Mouse (Mus musculus) hindlimb bud, embryonic 11.5 days (tissue): ENCODE results near the gene Kcnk7.

ENCODE experiments used
- DNase-seq: peaks from one replicate; pipeline ENCODE4 v3.0.0-alpha.2; 2012; ENCODE audit warnings: low read depth, low spot score; ENCODE audit errors: extremely low spot score

The Kcnk7 gene

DNA sequence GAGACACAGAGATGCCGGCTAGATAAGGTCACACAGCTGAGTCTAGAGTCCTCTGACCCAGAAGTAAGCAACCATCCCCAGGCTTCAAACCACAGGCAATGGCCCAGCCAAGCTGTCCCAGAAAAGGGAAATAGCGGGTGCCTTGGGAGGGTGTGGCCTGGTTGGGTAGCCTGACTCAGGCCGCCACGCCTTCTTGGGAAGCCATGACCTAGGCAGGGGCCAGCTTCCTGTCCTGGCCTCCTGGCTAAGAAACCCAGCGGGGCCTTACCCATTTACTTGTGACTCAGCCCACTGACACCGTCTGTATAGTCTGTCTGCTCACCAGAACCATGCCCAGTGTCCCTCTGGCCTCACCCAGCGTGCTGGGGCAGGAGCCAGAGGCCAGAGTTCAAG is 20.4 kb downstream of the Kcnk7 start:
- DNase-seq = no peak

- DNase-seq = no peak
These were observed 21.0 kb downstream of the Kcnk7 start for GRCm38 (mm10) chr19:5725029-5725707.

DNA sequence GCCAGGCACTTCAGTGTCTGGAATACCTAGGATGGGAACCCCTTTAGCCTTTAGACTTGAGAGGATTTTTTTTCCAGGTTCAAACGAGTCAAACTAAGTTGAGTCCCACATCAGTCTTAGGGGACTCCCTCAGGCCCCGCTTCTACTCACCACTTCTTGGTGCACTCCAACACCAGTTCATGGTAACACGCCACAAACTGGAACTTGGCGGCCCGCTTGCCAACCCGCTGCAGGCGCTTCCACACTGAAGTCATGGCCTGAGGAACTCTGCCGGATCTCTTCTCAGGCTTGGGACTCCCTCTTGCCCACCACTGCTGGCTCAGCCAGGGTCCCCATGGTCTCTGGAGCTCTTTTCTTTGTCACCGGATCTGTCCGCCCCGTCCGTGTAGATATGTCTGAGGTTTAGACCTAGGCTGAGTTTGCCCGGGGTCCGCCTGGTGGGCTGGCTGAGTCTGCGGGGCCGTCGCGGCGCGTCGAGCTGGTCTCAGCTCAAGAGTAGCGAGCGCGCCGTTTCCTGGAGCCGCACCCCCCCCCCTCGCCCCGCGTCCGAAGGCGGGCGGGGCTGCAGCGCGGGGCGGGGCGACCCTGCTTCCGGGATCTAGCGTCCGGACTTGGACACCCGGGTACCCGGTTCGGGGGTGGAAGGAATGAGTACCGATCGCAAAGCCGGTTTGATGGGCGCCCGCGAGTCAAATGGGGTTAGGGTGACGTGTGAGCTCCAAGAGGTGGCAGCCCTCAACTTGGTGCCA is 21.8 kb downstream of the Kcnk7 start, which contains the start of gene Ehbp1l1:
Ehbp1l1 (minus strand) TSS at position 551 of the 749 bp plus-strand sequence.
- DNase-seq = no peak

DNA sequence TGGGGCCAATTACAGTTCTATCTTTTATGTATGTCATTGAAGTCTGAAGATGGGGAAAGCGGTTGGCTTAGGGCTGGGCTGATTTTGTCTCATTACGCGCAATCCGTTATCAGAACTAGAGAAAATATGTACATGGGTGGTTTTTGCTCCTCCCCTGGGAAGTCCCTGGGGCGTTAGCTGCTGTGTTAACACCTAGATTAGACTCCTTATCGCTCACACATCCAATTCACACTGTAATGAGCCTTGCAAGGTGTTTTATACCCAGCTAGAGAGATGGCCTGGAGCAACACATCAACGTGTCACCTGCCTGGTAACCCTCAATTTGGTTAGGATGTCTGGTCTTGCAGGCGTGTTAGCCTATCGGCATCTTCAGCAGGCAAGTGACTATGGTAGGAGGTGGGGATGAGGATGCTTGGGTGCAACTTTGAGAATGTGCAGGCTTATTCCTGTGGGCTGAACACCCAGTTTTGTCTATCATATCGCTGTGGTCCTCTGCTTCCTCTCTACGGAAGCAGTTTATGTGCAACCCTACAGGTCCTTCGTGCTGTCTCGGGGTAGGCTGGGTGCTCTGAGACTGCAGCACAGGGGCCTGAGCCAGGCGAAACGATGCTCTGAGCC is 22.9 kb downstream of the Kcnk7 start:
- no peak for DNase-seq

DNA sequence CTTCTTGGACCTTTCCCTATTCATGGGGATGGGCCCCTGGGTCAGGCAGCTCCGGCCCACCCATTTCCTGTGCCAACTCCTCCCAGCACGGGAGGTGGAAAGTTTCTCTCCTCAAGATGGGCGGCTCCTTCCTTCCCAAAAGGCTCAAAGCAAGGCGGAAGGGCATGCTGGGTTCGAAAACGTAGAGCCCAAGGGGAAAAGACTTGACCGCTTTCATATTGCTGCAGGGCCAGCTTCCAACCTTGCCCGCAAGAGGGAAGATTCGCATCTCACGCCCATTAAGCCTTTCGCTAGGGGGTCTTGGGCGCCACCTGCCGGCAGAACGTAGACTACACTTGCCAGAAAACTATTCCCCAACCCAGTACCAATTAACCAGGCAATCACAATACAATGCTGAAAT is 23.5 kb downstream of the Kcnk7 start:
- DNase-seq = peak; percentile 64

DNA sequence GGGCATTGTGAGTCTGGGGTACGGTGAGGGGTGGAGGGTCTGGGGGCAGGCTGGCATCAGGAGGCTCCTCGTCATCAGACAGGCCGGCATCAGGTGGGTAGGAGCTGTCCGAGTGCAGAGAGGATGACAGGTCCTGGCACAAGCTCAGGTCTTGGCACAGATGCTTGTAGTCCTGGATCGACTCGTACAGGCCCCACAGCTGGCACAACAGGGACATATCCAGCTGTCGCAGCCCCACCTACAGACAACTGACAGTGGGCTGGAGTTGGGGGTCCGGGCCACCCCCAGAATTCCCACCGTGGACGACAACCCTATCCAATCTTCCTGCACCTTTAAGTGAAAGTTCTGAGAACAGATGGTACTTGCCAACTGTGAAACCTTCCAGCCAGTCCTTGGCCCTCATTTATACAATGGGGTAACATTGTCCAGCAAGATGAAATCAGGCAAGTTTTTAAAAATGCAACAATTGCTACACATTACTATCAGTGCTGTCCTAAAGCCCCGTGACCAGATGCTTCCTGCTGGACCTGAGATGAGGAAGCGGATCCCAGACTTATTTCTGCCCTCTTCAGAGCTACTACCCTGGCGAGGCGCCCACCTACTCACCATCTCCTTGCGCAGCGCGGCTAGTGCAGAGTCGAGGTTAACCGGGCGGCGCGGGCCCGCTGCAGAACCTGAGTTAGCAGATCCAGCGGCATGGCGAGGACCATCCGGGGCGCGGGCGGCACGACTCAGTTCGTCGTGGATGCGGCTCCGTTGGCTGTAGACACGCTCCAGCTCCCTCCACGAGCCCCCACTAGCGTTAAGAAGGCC is 24.7 kb downstream of the Kcnk7 start:
- DNase-seq = no peak

- no peak for DNase-seq
These were observed 25.3 kb downstream of the Kcnk7 start, which contains the start of gene Fam89b for GRCm38 (mm10) chr19:5729444-5729815. Fam89b (minus strand) TSS chr19:5729653.

- DNase-seq = no peak
These were observed 26.4 kb downstream of the Kcnk7 start for GRCm38 (mm10) chr19:5730314-5731186.

GRCm38 (mm10) chr19:5731264-5731978 is 27.3 kb downstream of the Kcnk7 start:
- peak; percentile 79 for DNase-seq

GRCm38 (mm10) chr19:5734325-5734724 is 30.2 kb downstream of the Kcnk7 start:
- DNase-seq = no peak

- no peak for DNase-seq
These were observed 35.3 kb downstream of the Kcnk7 start for GRCm38 (mm10) chr19:5739446-5739845.

GRCm38 (mm10) chr19:5740320-5741317 is 36.5 kb downstream of the Kcnk7 start, which contains the start of gene Ltbp3:
Ltbp3 (plus strand) TSS chr19:5740904.
- DNase-seq = no peak

- no peak for DNase-seq
These were observed 37.6 kb downstream of the Kcnk7 start for GRCm38 (mm10) chr19:5741641-5742240.

DNA sequence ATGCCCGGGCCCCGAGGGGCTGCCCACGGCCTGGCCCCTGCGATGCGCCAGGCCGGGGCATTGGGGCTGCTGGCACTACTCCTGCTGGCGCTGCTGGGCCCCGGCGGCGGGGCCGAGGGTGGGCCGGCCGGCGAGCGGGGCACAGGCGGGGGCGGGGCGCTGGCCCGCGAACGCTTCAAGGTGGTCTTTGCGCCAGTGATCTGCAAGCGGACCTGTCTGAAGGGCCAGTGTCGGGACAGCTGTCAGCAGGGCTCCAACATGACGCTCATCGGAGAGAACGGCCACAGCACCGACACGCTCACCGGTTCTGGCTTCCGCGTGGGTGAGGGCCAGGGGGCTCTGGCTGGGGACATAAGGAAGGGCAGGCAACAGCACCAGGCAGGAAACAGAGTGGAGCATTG is 38.1 kb downstream of the Kcnk7 start:
- DNase-seq = no peak

DNA sequence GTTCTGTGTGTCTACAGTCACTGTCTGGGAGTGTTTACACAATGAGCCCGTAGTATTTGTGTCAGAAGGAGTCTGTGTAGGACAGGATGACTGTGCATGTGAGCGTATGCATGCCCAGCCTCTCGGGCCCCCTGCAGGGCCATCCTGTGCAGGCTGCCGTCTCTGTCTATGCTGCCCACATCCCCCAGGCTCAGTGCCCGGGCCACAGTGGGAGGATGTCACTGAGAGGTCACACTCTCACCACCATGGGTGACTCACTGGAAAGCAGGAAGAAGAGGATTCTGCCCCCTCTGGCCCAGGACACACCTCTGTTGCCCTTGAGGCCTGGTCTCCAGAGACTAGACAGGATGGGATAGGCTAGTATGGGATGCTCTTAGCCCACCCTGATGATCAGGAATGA is 39.4 kb downstream of the Kcnk7 start:
- DNase-seq = no peak

DNA sequence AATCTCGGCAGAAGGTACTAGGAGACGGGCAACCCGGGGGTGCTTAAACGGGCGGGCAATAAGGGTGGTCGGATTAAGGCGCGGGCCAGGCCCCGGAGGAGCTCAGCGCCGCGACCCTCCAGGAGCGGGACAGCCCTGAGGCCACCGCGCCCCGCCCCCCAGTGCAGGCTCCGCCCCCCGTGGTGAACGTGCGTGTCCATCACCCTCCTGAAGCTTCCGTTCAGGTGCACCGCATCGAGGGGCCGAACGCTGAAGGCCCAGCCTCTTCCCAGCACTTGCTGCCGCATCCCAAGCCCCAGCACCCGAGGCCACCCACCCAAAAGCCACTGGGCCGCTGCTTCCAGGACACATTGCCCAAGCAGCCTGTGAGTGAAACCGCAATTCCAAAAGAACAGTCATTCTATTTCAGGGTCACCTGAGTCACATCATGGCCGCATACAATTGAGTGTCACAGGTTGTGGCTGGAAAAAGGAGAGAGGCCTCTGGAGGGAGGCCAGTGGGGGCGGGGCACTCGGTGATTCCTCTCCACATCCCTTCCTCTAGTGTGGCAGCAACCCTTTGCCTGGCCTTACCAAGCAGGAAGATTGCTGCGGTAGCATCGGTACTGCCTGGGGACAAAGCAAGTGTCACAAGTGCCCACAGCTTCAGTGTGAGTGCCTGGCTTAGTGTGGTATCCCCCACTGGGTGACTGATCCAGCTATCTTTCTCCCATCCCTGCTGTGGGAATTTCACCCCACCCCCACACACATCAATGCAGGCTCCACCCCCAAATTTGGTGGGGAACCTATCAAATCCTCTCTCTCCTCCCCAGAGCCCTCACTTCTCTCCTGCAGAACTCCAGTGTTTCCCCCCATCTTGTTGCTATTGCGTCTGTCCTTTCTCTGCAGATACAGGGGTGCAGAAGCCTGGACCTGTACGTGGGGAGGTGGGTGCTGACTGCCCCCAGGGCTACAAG is 41.9 kb downstream of the Kcnk7 start:
- no peak for DNase-seq

DNA sequence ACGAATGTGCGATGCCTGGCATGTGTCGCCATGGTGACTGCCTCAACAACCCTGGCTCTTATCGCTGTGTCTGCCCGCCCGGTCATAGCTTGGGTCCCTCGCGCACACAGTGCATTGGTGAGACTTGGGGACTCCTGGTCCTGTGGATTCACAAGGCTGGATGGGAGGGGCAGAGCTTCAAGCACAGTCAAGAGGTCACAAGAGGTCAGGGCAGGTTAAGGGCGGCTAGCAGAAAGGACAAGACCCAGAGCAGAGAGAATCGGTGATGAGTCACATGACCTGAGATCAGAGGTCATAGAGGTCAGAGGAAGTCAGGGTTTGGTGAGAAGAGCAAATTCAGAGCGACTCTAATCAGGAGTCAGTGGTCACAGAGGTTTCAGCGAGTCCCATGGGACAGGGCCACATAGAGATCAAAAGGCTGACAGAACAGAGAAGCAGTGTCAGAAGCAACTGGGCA is 42.8 kb downstream of the Kcnk7 start:
- no peak for DNase-seq
